Mouse (Mus musculus): ENCODE results near the gene Pmvk.

- TF ChIP-seq CTCF (IDR thresholded peaks at IDR 0.05; ENCODE audit: low read depth) (no peak), EP300 (IDR thresholded peaks at IDR 0.05; ENCODE audit: low read depth) (no peak)
These were observed 13.9 kb downstream of the Pmvk start for GRCm38 (mm10) chr3:89468268-89468667.
